Mouse (Mus musculus) ES-Bruce4 (cell line): ENCODE measurements around the gene Prdm11.

Experiments used
- CTCF ChIP-seq: IDR thresholded peaks from one replicate; pipeline ENCODE4 v1.8.1; 2011; ENCODE audit warnings: low read depth, low read length
- EP300 ChIP-seq: IDR thresholded peaks from 2 replicates; pipeline ENCODE4 v1.6.1; 2011; ENCODE audit warnings: low read depth, low read length; ENCODE audit not compliant: insufficient read depth

DNA sequence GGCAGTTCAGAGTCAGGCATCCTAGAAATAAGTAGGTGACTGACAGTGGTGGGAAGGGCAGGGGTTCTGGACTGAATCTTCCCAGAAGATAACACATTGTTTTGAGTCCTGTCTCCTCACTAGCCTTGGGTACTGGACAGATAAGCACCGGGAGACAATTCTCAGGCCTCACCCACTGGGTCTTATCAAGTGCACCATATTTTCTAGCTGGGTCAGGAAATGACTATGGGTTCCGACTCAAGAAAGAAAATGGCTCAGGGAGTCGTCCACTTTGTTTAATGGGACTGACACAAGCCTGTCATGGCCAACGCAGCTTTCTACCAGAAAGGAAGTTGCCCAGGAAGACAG lies 62.7 kb downstream of the Prdm11 start:
- TF ChIP-seq CTCF (no peak), EP300 (no peak)
